Mouse (Mus musculus): ENCODE results near the gene March2. TPM values are rescaled to one million over a fixed set of nuclear protein-coding genes. Genes with fewer than 3 reads are reported as not detected.

March2 gene
- total RNA-seq, 2 experiments from 2014 or later, result 90.2 to 97.0 TPM

GRCm38 (mm10) chr17:33719736-33720378 is 1.4 kb upstream of the March2 start:
- DNase-seq (ENCODE audit: low spot score in 2 of 2), result peak in 1 of 2 experiments; percentile 14
- intact Hi-C loops (cut with DNase I), result loop anchor here (2.0 kb wide), 1 partner anchor 37 kb away; no protein-coding TSS in a partner anchor

DNA sequence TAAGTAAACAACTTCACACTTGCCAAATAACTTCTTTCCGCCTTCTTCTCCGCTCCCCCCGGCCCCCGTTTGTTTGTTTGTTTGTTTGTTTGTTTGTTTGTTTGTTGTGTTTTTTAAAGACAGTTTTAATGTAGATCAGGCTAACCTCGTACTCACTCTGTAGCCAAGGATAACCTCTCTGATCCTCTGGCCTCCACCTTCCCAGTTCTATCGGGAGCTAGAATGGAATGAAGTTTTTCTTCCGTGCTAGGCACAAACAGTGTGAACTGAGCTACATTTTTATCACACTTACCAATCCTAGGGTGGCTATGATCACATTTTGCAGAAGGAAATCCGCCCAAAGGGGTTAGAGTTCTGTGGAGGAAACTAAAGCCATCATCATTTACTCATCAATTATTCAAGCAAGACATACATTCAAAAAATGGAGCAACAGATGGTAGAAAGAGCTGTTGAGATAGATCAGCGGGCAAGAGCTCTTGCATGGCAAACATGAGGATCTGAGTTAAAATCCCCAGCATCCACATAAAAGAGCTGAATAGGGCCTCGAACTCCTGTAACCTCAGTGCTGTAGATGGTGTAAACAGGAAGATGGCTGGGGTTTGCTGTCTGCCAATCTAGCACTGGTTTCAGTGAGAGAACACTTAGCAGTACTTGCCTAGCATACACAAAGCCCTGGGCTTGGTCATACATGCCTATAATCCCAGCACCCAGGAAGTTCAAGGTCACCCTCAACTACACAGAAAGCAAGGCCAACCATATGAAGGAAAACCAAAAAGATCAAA is 665 bp upstream of the March2 start:
- DNase-seq (ENCODE audit: low spot score in 2 of 2), result no peak
- intact Hi-C loops (cut with DNase I), result loop anchor here (2.0 kb wide), 1 partner anchor 38 kb away; no protein-coding TSS in a partner anchor

DNA sequence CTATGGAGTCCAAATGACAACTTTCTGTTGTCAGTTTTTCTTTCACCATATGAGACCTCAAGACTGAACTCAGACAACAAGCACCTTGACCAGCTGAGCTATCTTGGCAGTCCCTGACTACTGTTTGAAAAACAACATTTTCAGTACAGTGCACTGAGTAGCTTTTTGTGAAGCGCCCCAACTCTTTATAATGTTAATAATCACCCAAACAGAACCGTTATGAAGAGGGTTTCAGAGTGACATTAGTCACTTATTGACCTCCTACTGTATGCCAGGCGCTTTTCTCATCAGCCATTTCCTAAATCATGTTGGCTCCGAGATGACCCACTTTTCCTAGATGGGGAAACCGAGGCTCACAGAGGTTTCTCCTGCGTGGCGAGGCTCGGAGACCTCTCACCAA is 488 bp downstream of the March2 start:
- no peak for DNase-seq (ENCODE audit: low spot score in 2 of 2)
- intact Hi-C loops (cut with DNase I), result loop anchor here (2.0 kb wide), 1 partner anchor 39 kb away; no protein-coding TSS in a partner anchor

DNA sequence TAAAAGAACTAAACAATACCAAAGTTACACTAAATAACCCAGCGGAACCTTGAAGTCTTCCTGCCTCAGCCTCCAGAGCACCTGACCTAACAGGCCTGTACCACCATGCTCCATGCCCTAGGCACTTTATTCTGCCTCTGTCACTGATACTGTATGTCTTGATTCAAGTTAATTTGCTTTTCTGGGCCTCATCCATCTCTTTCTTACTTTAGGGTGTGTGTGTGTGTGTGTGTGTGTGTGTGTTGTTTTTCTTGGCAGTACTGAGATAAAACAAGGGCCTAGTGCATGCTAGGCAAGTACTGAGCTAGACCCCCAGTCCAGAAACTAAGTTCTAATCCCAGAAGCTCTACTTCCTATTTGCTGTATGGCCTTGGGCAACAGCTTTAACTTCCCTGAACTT is 1.2 kb downstream of the March2 start:
- intact Hi-C loops (cut with DNase I), result no loop called here
- DNase-seq (ENCODE audit: low spot score in 2 of 2), result no peak

GRCm38 (mm10) chr17:33714779-33715178 is 3.7 kb downstream of the March2 start:
- intact Hi-C loops (cut with DNase I), result no loop called here
- no peak for DNase-seq (ENCODE audit: low spot score in 2 of 2)

DNA sequence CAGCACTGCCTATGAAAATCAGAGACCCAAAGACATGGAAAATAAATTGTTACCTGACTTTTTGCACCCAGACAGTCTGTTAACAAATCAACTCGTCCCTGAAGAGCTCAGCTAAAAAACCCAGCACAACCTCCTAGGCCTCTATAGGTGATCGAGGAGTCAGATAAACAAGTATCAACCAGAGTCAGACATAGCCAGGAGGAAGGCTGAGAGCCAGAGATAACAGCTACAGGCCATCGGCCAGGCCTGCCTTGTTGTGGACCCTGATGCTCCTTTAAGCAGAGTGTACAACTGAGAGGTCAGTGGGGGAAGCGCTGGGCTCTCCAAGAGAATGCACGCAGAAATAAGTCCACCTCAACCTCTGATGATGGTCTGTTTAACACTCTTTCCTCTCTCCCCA is 5.2 kb downstream of the March2 start:
- intact Hi-C loops (cut with DNase I), result no loop called here
- no peak for DNase-seq (ENCODE audit: low spot score in 2 of 2)

- no peak for DNase-seq (ENCODE audit: low spot score in 2 of 2)
- intact Hi-C loops (cut with DNase I), result no loop called here
Measured at GRCm38 (mm10) chr17:33709834-33710233, 8.6 kb downstream of the March2 start.

- intact Hi-C loops (cut with DNase I), result no loop called here
- no peak for DNase-seq (ENCODE audit: low spot score in 2 of 2)
Measured at GRCm38 (mm10) chr17:33703091-33703490, 15.4 kb downstream of the March2 start.

- DNase-seq (ENCODE audit: low spot score in 2 of 2), result no peak
- intact Hi-C loops (cut with DNase I), result no loop called here
Measured at GRCm38 (mm10) chr17:33702178-33702577, 16.3 kb downstream of the March2 start.

- DNase-seq (ENCODE audit: low spot score in 2 of 2), result no peak
- intact Hi-C loops (cut with DNase I), result no loop called here
Measured at GRCm38 (mm10) chr17:33695471-33695870, 23.0 kb downstream of the March2 start.

DNA sequence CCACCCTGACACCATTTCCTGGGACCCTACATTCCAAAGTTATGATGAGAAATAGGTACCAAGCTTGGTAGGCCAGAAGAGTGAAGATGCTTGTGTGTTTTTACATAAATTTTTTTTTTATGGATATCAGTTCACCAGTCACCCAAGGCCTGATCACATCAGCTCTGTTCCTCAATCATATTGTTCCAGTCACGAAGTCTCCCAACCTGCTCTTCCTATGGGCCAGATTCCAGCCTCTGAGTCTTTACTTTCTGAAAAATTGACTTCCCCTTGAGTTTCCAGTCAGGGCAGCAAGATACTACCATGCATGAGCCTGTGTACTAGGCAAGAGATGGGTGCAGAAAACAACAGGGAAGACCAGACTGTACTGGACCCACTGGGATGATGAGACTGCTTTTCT is 31.7 kb downstream of the March2 start, which contains the start of gene Hnrnpm:
Gene Hnrnpm, minus strand, starts transcription at position 101 of the 400 bp plus-strand sequence.
- intact Hi-C loops (cut with DNase I), result no loop called here
- no peak for DNase-seq (ENCODE audit: low spot score in 2 of 2)

- DNase-seq (ENCODE audit: low spot score in 2 of 2), result peak; percentile 97 to 98
- intact Hi-C loops (cut with DNase I), result loop anchor here (1.0 kb wide), 1 partner anchor 74 kb away; no protein-coding TSS in a partner anchor
Measured at GRCm38 (mm10) chr17:33685249-33685653, 33.2 kb downstream of the March2 start.

- intact Hi-C loops (cut with DNase I), result loop anchor here (1.0 kb wide), 1 partner anchor 75 kb away; no protein-coding TSS in a partner anchor
- peak; percentile 77 to 78 for DNase-seq (ENCODE audit: low spot score in 2 of 2)
Measured at GRCm38 (mm10) chr17:33684671-33685231, 33.7 kb downstream of the March2 start.

DNA sequence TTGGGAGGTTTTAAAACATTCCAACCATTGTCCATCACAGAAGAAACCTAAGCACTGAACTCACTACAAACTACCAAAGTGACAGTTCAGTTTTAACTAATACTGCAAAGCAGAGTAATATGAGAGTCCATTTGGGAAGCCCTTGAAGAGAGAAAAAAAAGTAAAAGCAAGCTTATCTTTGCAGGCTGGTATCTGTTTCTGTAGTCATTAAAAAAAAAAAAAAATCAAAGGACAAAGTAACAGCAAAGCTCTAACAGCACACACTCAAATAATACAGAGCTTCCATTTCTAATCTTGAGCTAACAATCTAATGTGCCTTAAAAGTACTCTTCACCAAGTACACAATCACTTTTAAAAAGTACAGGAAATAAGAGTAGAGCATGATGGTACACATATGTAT is 36.7 kb downstream of the March2 start:
- intact Hi-C loops (cut with DNase I), result no loop called here
- DNase-seq (ENCODE audit: low spot score in 2 of 2), result no peak

DNA sequence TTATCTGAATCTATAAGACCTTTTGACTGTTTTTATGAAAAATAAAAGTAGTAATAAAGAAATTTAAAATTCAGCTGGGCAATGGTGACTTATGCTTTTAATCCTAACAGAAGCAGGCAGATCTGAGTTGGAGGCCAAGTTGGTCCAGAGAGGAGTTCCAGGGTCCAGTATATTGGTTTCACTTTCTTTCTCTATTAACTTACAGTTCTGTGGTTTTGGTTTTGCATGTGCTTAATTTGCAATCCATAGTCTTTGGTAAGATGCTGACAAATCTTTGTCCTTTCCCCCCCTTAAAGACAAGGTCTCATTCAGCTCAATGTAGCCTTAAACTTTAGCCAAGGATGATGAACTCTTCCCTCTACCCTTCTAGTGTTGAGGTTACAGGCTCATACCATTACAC is 39.7 kb downstream of the March2 start:
- DNase-seq (ENCODE audit: low spot score in 2 of 2), result no peak
- intact Hi-C loops (cut with DNase I), result no loop called here

GRCm38 (mm10) chr17:33676086-33676485 is 42.4 kb downstream of the March2 start:
- intact Hi-C loops (cut with DNase I), result no loop called here
- DNase-seq (ENCODE audit: low spot score in 2 of 2), result no peak

DNA sequence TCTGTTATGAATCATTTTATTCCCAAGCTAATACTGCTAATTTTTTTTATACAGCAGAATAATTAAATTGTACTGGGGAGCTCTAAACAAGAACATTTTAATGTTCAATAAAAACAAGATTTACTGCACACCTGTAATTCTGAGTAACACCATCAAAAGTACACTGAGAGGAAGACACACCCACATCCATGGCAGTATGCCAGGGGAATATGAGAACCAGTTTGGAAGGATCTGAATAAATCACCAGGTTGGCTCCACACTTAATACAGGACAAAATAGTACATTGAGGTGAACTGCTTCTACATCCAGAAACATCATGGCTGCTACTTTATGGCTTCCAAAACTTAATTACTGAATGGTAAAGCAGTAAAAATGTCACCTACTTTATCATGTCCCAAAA is 43.0 kb downstream of the March2 start:
- no peak for DNase-seq (ENCODE audit: low spot score in 2 of 2)
- intact Hi-C loops (cut with DNase I), result no loop called here

DNA sequence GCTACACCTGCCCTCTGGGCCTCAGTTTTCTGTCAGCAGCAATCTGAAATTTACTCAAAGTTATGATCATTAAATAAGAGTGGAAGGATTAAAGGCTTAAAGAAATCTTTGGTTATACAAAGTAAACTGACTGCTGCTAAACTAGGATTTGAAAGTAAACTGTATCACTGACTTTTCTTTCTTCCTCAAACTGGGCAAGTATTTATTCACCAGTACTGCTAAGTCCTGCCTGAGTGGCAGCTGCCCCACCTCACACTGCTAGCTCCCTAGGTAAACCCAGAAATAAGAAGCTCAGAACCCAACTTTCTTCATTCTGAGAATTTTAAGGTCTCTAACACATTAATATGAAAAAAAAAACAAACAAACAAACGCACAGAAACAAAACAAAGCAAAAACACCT is 44.6 kb downstream of the March2 start:
- intact Hi-C loops (cut with DNase I), result no loop called here
- DNase-seq (ENCODE audit: low spot score in 2 of 2), result no peak

GRCm38 (mm10) chr17:33669681-33670080 is 48.8 kb downstream of the March2 start:
- no peak for DNase-seq (ENCODE audit: low spot score in 2 of 2)
- intact Hi-C loops (cut with DNase I), result no loop called here

DNA sequence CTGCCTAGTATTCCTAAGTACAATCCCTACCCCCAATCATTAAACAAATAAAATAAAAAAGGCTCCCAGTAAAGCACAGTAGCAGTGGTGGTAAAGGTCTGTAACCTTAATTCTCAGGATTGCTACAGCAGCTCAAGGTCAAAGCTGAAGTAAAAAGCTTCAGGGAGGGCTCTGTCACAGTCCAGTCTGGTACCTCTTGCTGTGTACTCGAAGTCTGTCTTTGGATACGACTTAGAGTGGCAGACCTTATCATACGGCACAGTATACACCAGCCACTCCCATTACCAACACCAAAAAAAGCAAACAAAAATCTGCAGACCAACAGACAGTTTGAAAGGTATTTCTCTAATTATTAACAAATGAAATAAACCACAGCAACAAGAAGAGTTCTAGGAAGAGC is 51.7 kb downstream of the March2 start:
- no peak for DNase-seq (ENCODE audit: low spot score in 2 of 2)
- intact Hi-C loops (cut with DNase I), result no loop called here
